Mouse (Mus musculus) small intestine, adult 2 months (tissue): ENCODE measurements at regions not wholly inside any gene's neighbourhood (a gene's known extent, or its start where the extent isn't known, plus 50 kb on each side); places are given as distances from the start of the nearest gene placed in this dataset.
"Not testable (repeated sequence)": the region's sequence is repeated elsewhere in the genome, so short reads cannot be mapped to it uniquely, and the experiment has no call there.

Experiments used
- H3K27ac ChIP-seq: fragments of 200-500 bp; 2 replicates; pipeline ENCODE4 v1.5.1; 2012; ENCODE audit warnings: low read depth, low read length, control low read depth, inconsistent platforms; ENCODE audit not compliant: insufficient read depth
- H3K27me3 ChIP-seq: fragments of 200-500 bp; 2 replicates; pipeline ENCODE4 v1.6.1; 2012; ENCODE audit warnings: mild to moderate bottlenecking, moderate library complexity, low read length, inconsistent platforms; ENCODE audit not compliant: control insufficient read depth, insufficient read depth
- H3K36me3 ChIP-seq: fragments of 200-500 bp; 2 replicates; pipeline ENCODE4 v1.6.1; 2012; ENCODE audit warnings: mild to moderate bottlenecking, low read length, control low read depth, inconsistent platforms; ENCODE audit not compliant: control insufficient read depth, insufficient read depth
- H3K4me1 ChIP-seq: fragments of 200-500 bp; 2 replicates; pipeline ENCODE4 v1.6.1; 2012; ENCODE audit warnings: low read length, inconsistent platforms, mixed read lengths; ENCODE audit not compliant: control insufficient read depth, insufficient read depth, insufficient read length
- H3K4me3 ChIP-seq: fragments of 200-500 bp; 2 replicates; pipeline ENCODE4 v1.5.1; 2012; ENCODE audit warnings: low read depth, mild to moderate bottlenecking, control low read depth, inconsistent platforms, low read length, moderate library complexity
- CTCF ChIP-seq: fragments of 200-500 bp; IDR thresholded peaks from 2 replicates; pipeline ENCODE4 v1.5.1; 2012; ENCODE audit warnings: low read depth, mild to moderate bottlenecking, control low read depth, inconsistent platforms, low read length, moderate library complexity, mixed read lengths; ENCODE audit not compliant: insufficient replicate concordance, insufficient read length; ENCODE audit errors: extremely low read depth
- POLR2A ChIP-seq: fragments of 200-500 bp; IDR thresholded peaks from 2 replicates; pipeline ENCODE4 v1.6.1; 2012; ENCODE audit warnings: low read depth, mild to moderate bottlenecking, control low read depth, inconsistent platforms, low read length, moderate library complexity
- WGBS: fragments of 180-500 bp; shearing (Covaris S2); methylation state at CpG from one replicate; pipeline ENCODE4 v1.1.7; 2018; 5-methylcytosine and 5-hydroxymethylcytosine counted together

- WGBS, result 38% methylated on average over 13 of the region's 13 CpGs
- Histone ChIP-seq H3K36me3 (no peaks in the 10 kb centered on the region), H3K27ac (no peak overlapping the region), H3K27me3 (no peaks in the 10 kb centered on the region), H3K4me1 (no peaks in the 10 kb centered on the region), H3K4me3 (no peak overlapping the region)
- TF ChIP-seq CTCF, result no peak
- TF ChIP-seq POLR2A, result no peak
These were observed 405.4 kb downstream of the Ptpru start for GRCm38 (mm10) chr4:131432591-131433177.

GRCm38 (mm10) chr4:131435222-131435621 lies 402.9 kb downstream of the Ptpru start:
- TF ChIP-seq POLR2A (no peak), CTCF (no peak)
- H3K27ac ChIP-seq, result no peak overlapping the region
- H3K4me1 ChIP-seq, result no peaks in the 10 kb centered on the region
- H3K36me3 ChIP-seq, result no peaks in the 10 kb centered on the region
- 85% methylated on average over 12 of the region's 12 CpGs for WGBS
- H3K27me3 ChIP-seq, result no peaks in the 10 kb centered on the region
- H3K4me3 ChIP-seq, result no peak overlapping the region

- TF ChIP-seq CTCF, result no peak
- no peak for TF ChIP-seq POLR2A
- 80% methylated on average over 2 of the region's 2 CpGs for WGBS
- no peaks in the 10 kb centered on the region for H3K4me1 ChIP-seq
- no peak overlapping the region for H3K4me3 ChIP-seq
- no peaks in the 10 kb centered on the region for H3K36me3 ChIP-seq
- H3K27me3 ChIP-seq, result no peaks in the 10 kb centered on the region
- H3K27ac ChIP-seq, result no peak overlapping the region
These were observed 399.7 kb downstream of the Ptpru start for GRCm38 (mm10) chr4:131438403-131438802.

- Histone ChIP-seq H3K27ac (no peak overlapping the region), H3K36me3 (no peaks in the 10 kb centered on the region), H3K4me3 (no peak overlapping the region), H3K27me3 (no peaks in the 10 kb centered on the region), H3K4me1 (no peaks in the 10 kb centered on the region)
- 21% methylated on average over 2 of the region's 2 CpGs for WGBS
- TF ChIP-seq CTCF (no peak), POLR2A (no peak)
These were observed 399.2 kb downstream of the Ptpru start for GRCm38 (mm10) chr4:131438883-131439282.

GRCm38 (mm10) chr4:131440845-131441244 lies 397.2 kb downstream of the Ptpru start:
- Histone ChIP-seq H3K4me1 (no peaks in the 10 kb centered on the region), H3K4me3 (no peak overlapping the region), H3K27ac (no peak overlapping the region), H3K27me3 (no peaks in the 10 kb centered on the region), H3K36me3 (no peaks in the 10 kb centered on the region)
- 78% methylated on average over 3 of the region's 3 CpGs for WGBS
- TF ChIP-seq POLR2A (no peak), CTCF (no peak)

DNA sequence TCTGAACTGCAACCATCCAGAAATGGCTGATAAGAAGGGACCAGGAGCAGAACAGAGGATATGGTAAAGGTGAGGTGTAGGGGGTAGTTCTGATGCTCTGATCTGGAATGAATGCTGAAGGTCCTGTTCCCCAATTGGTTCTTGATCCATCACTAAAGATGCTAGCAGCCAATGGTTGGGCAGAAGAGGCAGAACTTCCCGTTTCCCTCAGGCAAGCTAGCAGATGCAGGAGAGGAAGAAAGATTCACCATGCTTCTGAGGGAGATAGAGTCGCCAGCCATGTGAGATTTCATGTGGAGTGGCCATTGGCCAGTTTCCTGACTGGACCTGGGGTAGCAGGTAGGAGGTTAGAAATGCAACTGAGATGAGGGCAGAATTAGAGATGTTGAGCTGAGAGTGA lies 394.6 kb downstream of the Ptpru start:
- TF ChIP-seq POLR2A (no peak), CTCF (no peak)
- WGBS, result 62% methylated on average over 2 of the region's 2 CpGs

GRCm38 (mm10) chr4:131450296-131450695 lies 387.8 kb downstream of the Ptpru start:
- WGBS, result 67% methylated on average over 1 of the region's 1 CpGs
- H3K36me3 ChIP-seq, H3K27me3 ChIP-seq, H3K4me3 ChIP-seq, H3K4me1 ChIP-seq, H3K27ac ChIP-seq: not testable (repeated sequence)

More for the DNA sequence above, 394.6 kb downstream of the Ptpru start:
- Histone ChIP-seq H3K4me1 (no peaks in the 10 kb centered on the region), H3K27ac (no peak overlapping the region), H3K4me3 (no peak overlapping the region), H3K27me3 (no peaks in the 10 kb centered on the region), H3K36me3 (no peaks in the 10 kb centered on the region)

DNA sequence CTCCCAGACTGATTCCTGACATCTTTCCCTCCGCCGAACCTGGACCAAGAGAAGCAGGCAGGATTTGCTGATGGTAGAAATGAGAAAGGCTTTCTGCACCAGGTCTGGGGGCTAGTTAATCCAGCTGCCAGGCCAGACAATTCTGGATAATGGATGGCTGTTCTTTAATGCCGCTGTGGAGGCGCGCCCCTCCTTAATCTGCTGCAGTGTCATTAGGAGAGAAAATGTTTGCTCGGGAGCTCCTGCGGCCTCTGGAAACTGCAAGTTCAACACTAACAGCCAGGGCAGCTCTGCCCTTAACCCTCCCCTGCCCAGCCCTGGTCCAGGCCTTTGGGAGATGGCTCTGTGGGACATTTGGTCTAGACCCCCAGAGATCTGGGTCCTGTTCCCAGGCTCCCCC lies 380.5 kb downstream of the Ptpru start:
- H3K4me3 ChIP-seq, result no peak overlapping the region
- no peak overlapping the region for H3K27ac ChIP-seq
- H3K27me3 ChIP-seq, result no peaks in the 10 kb centered on the region
- no peaks in the 10 kb centered on the region for H3K36me3 ChIP-seq
- TF ChIP-seq CTCF (no peak), POLR2A (no peak)
- H3K4me1 ChIP-seq, result no peaks in the 10 kb centered on the region
- 21% methylated on average over 7 of the region's 7 CpGs for WGBS
